Mouse (Mus musculus) granulocyte monocyte progenitor cell, adult 5-6 weeks (primary cell): ENCODE measurements around the gene Angpt4. TPM values are rescaled to one million over a fixed set of nuclear protein-coding genes. Genes with fewer than 3 reads are reported as not detected.
A peak's percentile ranks its signal among the peaks of the same experiment; 100 is the strongest.

Experiments
- ATAC-seq: replicated peaks from 2 replicates; pipeline ENCODE4 v1.8.0; 2016; ENCODE audit warnings: mild to moderate bottlenecking, moderate TSS enrichment, inconsistent platforms; ENCODE audit not compliant: poor library complexity, severe bottlenecking
- total RNA-seq, 2 experiments: library from RNA; stranded (forward) in 1 of 2; stranded (reverse) in 1 of 2; fragments of 200-712, 200-1000 nt in 1 of 2; fragments of >200 nt in 1 of 2; fragmentation: Nextera tagmentation in 1 of 2; gene quantifications; 2 replicates each; pipeline ENCODE4 v1.2.3; 2014 to 2017

Angpt4 gene
- total RNA-seq, 2 experiments from 2014 or later: not detected

DNA sequence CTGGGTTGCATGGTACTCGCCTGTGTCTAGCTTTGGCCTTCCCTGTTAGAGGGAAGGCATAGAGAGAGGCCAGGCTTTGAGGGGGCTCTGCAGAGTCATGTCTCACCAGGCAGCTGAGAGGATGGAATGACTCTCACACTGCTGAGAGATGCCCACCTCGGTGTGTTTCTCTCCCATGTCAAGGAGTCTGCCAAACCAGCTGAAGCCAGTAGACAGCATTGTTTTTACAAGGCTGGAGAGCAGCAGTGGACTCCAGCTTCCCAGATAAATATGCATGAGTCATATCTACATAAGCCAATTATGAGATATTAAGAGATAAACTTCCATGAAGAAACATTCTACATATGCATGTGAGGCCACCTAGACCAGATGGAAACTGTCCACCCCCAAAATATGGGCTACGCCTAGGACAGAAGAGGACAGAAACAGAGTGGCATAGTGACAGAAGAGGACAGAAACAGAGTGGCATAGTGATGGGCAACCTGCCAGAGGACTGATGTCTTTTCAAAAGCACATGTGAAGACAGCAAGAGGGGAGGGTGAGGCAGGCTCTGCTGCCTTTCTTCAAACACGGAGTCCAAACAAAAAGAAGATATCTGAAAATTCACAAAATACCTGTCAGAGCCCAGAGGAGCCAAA, 45.6 kb downstream of the Angpt4 start:
- no peak for ATAC-seq

GRCm38 (mm10) chr2:151959274-151959673, 48.3 kb downstream of the Angpt4 start:
- ATAC-seq: no peak

- no peak for ATAC-seq
Measured at GRCm38 (mm10) chr2:151961284-151962196, 50.5 kb downstream of the Angpt4 start.

DNA sequence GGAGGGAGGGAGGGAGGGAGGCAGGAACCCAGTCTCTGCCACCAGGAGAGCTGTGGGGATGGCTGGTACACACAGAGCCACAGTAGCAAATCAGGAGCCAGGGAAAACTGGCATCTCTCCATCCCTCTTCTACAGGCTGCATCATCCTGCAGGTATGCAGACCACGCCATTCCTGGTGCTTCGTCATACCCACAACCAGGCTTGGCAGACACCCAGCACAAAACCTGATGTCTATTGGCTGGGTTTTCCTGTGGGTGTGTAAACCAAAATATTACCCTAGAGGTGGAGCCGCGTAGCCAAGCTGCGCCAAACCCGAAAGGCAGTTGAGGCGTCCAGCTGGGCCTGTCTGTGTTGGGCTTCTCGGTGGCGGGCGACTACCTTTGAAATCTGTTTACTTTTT, 51.5 kb downstream of the Angpt4 start:
- ATAC-seq: no peak

- 0 out of 2 replicates have a peak, but pooled peaks have one; percentile 6 for ATAC-seq
Measured at GRCm38 (mm10) chr2:151963319-151963718, 52.3 kb downstream of the Angpt4 start.

- ATAC-seq: no peak
Measured at GRCm38 (mm10) chr2:151964052-151964451, 53.0 kb downstream of the Angpt4 start.

- no peak for ATAC-seq
Measured at GRCm38 (mm10) chr2:151967176-151967750, 56.3 kb downstream of the Angpt4 start.

- 0 out of 2 replicates have a peak, but pooled peaks have one; percentile 4 for ATAC-seq
Measured at GRCm38 (mm10) chr2:151967792-151968191, 56.8 kb downstream of the Angpt4 start.

DNA sequence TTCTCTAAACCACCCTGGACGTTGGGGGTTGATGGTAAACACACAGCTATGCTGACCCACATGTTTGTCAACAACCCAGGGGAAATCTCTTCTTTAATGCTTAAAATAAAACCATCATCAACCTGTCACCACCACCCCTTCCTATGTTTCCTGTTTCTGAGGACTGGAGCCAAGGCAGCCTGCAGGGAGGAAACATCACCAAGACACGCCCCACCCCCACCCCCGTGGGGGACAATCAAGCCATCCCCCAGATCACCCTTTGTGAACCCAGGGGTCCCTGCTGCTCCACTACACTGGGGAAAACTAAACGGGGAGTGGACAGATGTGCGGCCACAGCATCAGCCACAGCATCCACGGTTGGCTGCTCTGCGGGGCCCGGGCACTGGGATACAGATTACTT, 57.4 kb downstream of the Angpt4 start:
- ATAC-seq: no peak

- ATAC-seq: no peak
Measured at GRCm38 (mm10) chr2:151968986-151969385, 58.0 kb downstream of the Angpt4 start.

GRCm38 (mm10) chr2:151969396-151969795, 58.4 kb downstream of the Angpt4 start:
- ATAC-seq: no peak

- peak; percentile 47 for ATAC-seq
Measured at GRCm38 (mm10) chr2:151970191-151971172, 59.5 kb downstream of the Angpt4 start.

DNA sequence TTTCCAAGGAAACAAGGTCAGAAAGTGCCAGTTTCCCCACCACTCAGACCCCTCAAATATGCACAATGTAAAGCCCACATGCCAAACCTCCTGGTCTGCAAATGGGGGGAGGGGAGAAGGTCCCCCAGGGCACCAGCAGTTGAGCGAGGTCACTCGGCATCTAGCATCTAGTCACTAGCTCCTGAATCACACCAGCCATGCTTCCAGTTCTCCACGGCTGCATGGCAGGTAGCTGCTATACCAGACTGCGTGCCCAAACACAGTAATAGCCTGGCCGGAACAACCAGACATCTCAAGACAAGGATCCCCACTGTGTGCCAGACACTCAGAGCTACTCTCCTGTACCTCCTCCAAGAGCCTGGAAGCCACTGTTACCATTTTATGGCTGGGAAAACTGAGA, 60.7 kb downstream of the Angpt4 start:
- no peak for ATAC-seq

DNA sequence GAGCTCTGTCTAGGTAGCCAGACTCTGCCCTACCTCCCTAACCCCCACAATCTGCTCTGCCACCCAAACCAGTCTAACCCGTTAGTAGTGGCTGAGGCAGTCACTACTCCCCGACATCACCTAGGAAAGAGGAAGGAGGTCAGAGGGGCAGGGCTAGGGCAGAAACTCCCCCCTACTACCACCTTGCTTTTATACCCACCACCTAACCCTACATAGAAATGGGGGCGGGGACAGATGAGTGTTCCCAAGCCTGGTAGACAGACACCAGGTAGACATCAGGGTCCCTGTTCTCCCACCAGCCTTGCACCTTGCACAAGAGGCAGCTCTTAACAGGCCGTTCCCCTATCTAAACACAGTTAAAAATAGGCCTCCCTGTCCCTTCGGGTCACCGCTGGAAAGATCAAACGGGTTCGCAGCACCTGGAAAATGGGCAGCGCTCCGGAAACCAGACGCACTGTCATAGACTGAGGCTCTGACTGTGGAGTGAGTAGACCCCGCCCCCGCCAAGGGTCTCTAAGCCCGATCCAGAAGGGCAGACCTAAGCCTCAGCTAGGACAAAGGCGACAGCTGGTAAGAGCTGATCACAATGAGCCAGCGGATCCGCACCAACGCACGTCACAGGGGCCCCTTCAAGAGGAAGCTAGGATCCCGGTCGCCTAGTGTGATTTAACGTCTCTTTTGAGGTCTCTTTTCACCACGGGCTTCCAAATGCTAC, 62.0 kb downstream of the Angpt4 start:
- peak; percentile 41 for ATAC-seq

GRCm38 (mm10) chr2:151973595-151974562, 62.9 kb downstream of the Angpt4 start:
- ATAC-seq: peak; percentile 47

- ATAC-seq: no peak
Measured at GRCm38 (mm10) chr2:151975295-151975694, 64.3 kb downstream of the Angpt4 start.

DNA sequence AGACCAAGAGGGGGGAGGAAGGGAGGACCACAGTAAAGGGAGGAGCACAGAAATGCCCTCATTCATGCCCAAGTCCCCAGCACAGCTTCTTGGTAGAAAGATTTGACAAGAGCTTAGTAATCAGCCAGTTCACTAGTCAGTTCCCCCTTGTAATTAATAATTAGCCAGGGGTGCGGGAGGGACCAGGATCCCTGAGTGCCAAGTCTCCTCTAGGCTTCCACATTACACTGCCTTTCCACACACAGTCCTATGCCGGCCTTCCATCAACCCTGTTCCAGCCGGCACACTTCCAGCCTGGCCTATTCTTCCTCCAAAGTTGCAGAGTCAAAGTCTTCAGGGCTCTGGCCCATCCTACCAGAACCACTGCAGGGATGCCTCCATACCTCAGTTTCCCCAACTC, 65.1 kb downstream of the Angpt4 start:
- ATAC-seq: no peak
